ENCODE assay signal across 33 mouse cellular contexts in genomic region chr13:13458138-13458737, GRCm38 (mm10). TPM values are rescaled to one million over a fixed set of nuclear protein-coding genes. Genes with fewer than 3 reads are reported as not detected.
DNase-seq lines count a peak whose midpoint lies in the region; ATAC-seq lines count a peak whose summit lies in the region.
"Had no signal": no experiment of that assay in that cellular context is flagged by ENCODE, and none has a peak within 500 bp of the region (broad histone marks: within the 10 kb centered on the region; RNA-seq: fewer than 3 reads in every experiment).

No protein-coding gene starts in this region.

- WGBS in hindbrain, embryonic 15.5 days: 66% methylated on average over 4 of the region's 4 CpGs
- 85% methylated on average over 4 of the region's 4 CpGs for WGBS in hindbrain, embryonic 10.5 days
- 43% methylated on average over 4 of the region's 4 CpGs for WGBS in lung, embryonic 15.5 days
- 66% methylated on average over 4 of the region's 4 CpGs for WGBS in neural tube, embryonic 14.5 days

- no peaks in the 10 kb centered on the region for H3K36me3 ChIP-seq in hindbrain, embryonic 15.5 days
- H3K36me3 ChIP-seq in hindbrain, embryonic 10.5 days: no peaks in the 10 kb centered on the region
- no peaks in the 10 kb centered on the region for H3K36me3 ChIP-seq in lung, embryonic 15.5 days
- H3K36me3 ChIP-seq in neural tube, embryonic 14.5 days (ENCODE audit: control insufficient read depth, insufficient read depth, low read length): no peaks in the 10 kb centered on the region
- H3K36me3 ChIP-seq: embryonic facial prominence, embryonic 12.5 days; forebrain, embryonic 10.5 days; forebrain, embryonic 15.5 days; limb, embryonic 10.5 days; limb, embryonic 15.5 days; midbrain, embryonic 10.5 days; neural tube, embryonic 13.5 days; stomach, embryonic 15.5 days had no signal

- no peaks in the 10 kb centered on the region for H3K9me3 ChIP-seq in hindbrain, embryonic 15.5 days
- H3K9me3 ChIP-seq in hindbrain, embryonic 10.5 days: no peaks in the 10 kb centered on the region
- H3K9me3 ChIP-seq in lung, embryonic 15.5 days: no peaks in the 10 kb centered on the region
- no peaks in the 10 kb centered on the region for H3K9me3 ChIP-seq in neural tube, embryonic 14.5 days (ENCODE audit: control insufficient read depth, low read length)
- H3K9me3 ChIP-seq: embryonic facial prominence, embryonic 12.5 days; forebrain, embryonic 10.5 days; forebrain, embryonic 15.5 days; limb, embryonic 10.5 days; limb, embryonic 15.5 days; midbrain, embryonic 10.5 days; neural tube, embryonic 13.5 days; stomach, embryonic 15.5 days had no signal

- no peak overlapping the region for H3K27ac ChIP-seq in hindbrain, embryonic 15.5 days (replicated peaks)
- H3K27ac ChIP-seq in hindbrain, embryonic 10.5 days: no peak overlapping the region
- peak overlapping the region; percentile 75 for H3K27ac ChIP-seq in lung, embryonic 15.5 days
- no peak overlapping the region for H3K27ac ChIP-seq in neural tube, embryonic 14.5 days (ENCODE audit: low read depth, low read length)
- H3K27ac ChIP-seq: embryonic facial prominence, embryonic 12.5 days; forebrain, embryonic 10.5 days; forebrain, embryonic 15.5 days; kidney, postnatal 0 days; limb, embryonic 10.5 days; limb, embryonic 15.5 days; liver, embryonic 14.5 days; midbrain, embryonic 10.5 days; neural tube, embryonic 13.5 days; stomach, embryonic 15.5 days had no signal

- no peak overlapping the region for H3K9ac ChIP-seq in hindbrain, embryonic 15.5 days
- no peak overlapping the region for H3K9ac ChIP-seq in lung, embryonic 15.5 days
- H3K9ac ChIP-seq in neural tube, embryonic 14.5 days (replicated peaks; ENCODE audit: low read depth, low read length): no peak overlapping the region
- H3K9ac ChIP-seq: embryonic facial prominence, embryonic 12.5 days; forebrain, embryonic 15.5 days; limb, embryonic 15.5 days; liver, embryonic 14.5 days; neural tube, embryonic 13.5 days; stomach, embryonic 15.5 days had no signal

- 0 out of 2 replicates have a peak, but pooled peaks have one; percentile 35 for ATAC-seq in hindbrain, embryonic 15.5 days (ENCODE audit: low FRiP score, low read depth)
- ATAC-seq in lung, embryonic 15.5 days (ENCODE audit: borderline replicate concordance, extremely low read depth, low FRiP score, low TSS enrichment): peak; percentile 80; the same call in 1 of the 2 replicates
- ATAC-seq in neural tube, embryonic 14.5 days (ENCODE audit: low read depth): peak; percentile 33; the same call in 1 of the 2 replicates
- ATAC-seq: forebrain, embryonic 15.5 days; intestine, embryonic 16.5 days; midbrain, embryonic 16.5 days had no signal

- H3K27me3 ChIP-seq in hindbrain, embryonic 15.5 days: no peaks in the 10 kb centered on the region
- no peaks in the 10 kb centered on the region for H3K27me3 ChIP-seq in hindbrain, embryonic 10.5 days (ENCODE audit: insufficient read depth, poor library complexity, severe bottlenecking)
- no peaks in the 10 kb centered on the region for H3K27me3 ChIP-seq in lung, embryonic 15.5 days
- no peaks in the 10 kb centered on the region for H3K27me3 ChIP-seq in neural tube, embryonic 14.5 days (ENCODE audit: control insufficient read depth, insufficient read depth, low read length)
- H3K27me3 ChIP-seq: CH12.LX; embryonic facial prominence, embryonic 12.5 days; forebrain, embryonic 15.5 days; limb, embryonic 15.5 days; neural tube, embryonic 13.5 days; stomach, embryonic 15.5 days had no signal

- no peak overlapping the region for H3K4me3 ChIP-seq in hindbrain, embryonic 15.5 days
- H3K4me3 ChIP-seq in hindbrain, embryonic 10.5 days: no peak overlapping the region
- H3K4me3 ChIP-seq in lung, embryonic 15.5 days: no peak overlapping the region
- no peak overlapping the region for H3K4me3 ChIP-seq in neural tube, embryonic 14.5 days (ENCODE audit: low read depth, low read length)
- H3K4me3 ChIP-seq: embryonic facial prominence, embryonic 12.5 days; forebrain, embryonic 10.5 days; forebrain, embryonic 15.5 days; limb, embryonic 10.5 days; limb, embryonic 15.5 days; midbrain, embryonic 10.5 days; myocyte; neural tube, embryonic 13.5 days; stomach, embryonic 15.5 days had no signal

- no peak for DNase-seq in hindbrain, embryonic 10.5 days (ENCODE audit: low spot score)
- no peak for DNase-seq in lung, postnatal 25 days (ENCODE audit: low spot score)
- DNase-seq in neural tube, embryonic 10.5 days (ENCODE audit: extremely low spot score, low spot score): no peak
- DNase-seq in gastrocnemius, postnatal 25 days: no peak
- DNase-seq: adrenal gland, postnatal 14 days; cerebellum, adult 11-12 months; cerebellum, adult 9-11 months; embryo, embryonic 11 days; gastrocnemius, postnatal 36 days; heart, adult 18-20 months; heart, postnatal 36 days; kidney, adult 8-10 months; kidney, postnatal 4 days; retina, postnatal 1 day; right cerebral cortex, postnatal 25 days had no signal

- H3K4me1 ChIP-seq in hindbrain, embryonic 15.5 days (replicated peaks): 0 out of 2 replicates have a peak, but pooled peaks cover 12% of the 10 kb centered on the region
- H3K4me1 ChIP-seq in hindbrain, embryonic 10.5 days (replicated peaks): no peaks in the 10 kb centered on the region
- peaks cover 29% of the 10 kb centered on the region for H3K4me1 ChIP-seq in lung, embryonic 15.5 days
- H3K4me1 ChIP-seq in neural tube, embryonic 14.5 days (ENCODE audit: control insufficient read depth, insufficient read depth, low read length): no peaks in the 10 kb centered on the region
- H3K4me1 ChIP-seq: forebrain, embryonic 10.5 days; forebrain, embryonic 15.5 days; midbrain, embryonic 10.5 days; stomach, embryonic 15.5 days had no signal

- H3K4me2 ChIP-seq in hindbrain, embryonic 15.5 days: no peak overlapping the region
- no peak overlapping the region for H3K4me2 ChIP-seq in lung, embryonic 15.5 days
- H3K4me2 ChIP-seq in neural tube, embryonic 14.5 days (ENCODE audit: low read depth, low read length): no peak overlapping the region
- H3K4me2 ChIP-seq: embryonic facial prominence, embryonic 12.5 days; forebrain, embryonic 15.5 days; heart, embryonic 11.5 days; limb, embryonic 15.5 days; neural tube, embryonic 13.5 days; stomach, embryonic 15.5 days had no signal

RNA-seq across cellular contexts. Expression of gene Nid1, which starts 20.9 kb away (rescaled TPM):
- 58.4 and 80.2 TPM in 2 replicates for polyA plus RNA-seq in hindbrain, embryonic 15.5 days (2015; fragmentation: Nextera tagmentation; extraction: Ambion mirVana)
- 43.9 and 49.3 TPM in 2 replicates for polyA plus RNA-seq in hindbrain, embryonic 10.5 days (2016; fragmentation: Nextera tagmentation; extraction: Ambion mirVana)
- polyA plus RNA-seq in lung, embryonic 15.5 days (2015; fragmentation: Nextera tagmentation; extraction: Ambion mirVana): 134 and 135 TPM in 2 replicates
- polyA plus RNA-seq in neural tube, embryonic 14.5 days (2014; fragmentation: Nextera tagmentation; extraction: Ambion mirVana): 39.1 and 78.4 TPM in 2 replicates
- 10 to 100 TPM; 76.3 to 99.2 TPM for total RNA-seq in gastrocnemius, postnatal 25 days (2021)
